Comparison of ENCODE assay signal across 24 mouse cellular contexts in genomic region chr3:66240476-66240875, GRCm38 (mm10). TPM values are rescaled to one million over a fixed set of nuclear protein-coding genes. Genes with fewer than 3 reads are reported as not detected.
DNase-seq lines count a peak whose midpoint lies in the region; ATAC-seq and TF ChIP-seq lines count a peak whose summit lies in the region.
"Had no signal": no experiment of that assay in that cellular context is flagged by ENCODE, and none has a peak within 500 bp of the region (broad histone marks: within the 10 kb centered on the region; RNA-seq: fewer than 3 reads in every experiment).

No protein-coding gene starts in this region.

- H3K9ac ChIP-seq in heart, embryonic 13.5 days = no peak overlapping the region
- H3K9ac ChIP-seq: embryonic facial prominence, embryonic 13.5 days; heart, embryonic 15.5 days; midbrain, embryonic 12.5 days had no signal

- H3K4me2 ChIP-seq in heart, embryonic 13.5 days = no peak overlapping the region
- H3K4me2 ChIP-seq: embryonic facial prominence, embryonic 13.5 days; heart, embryonic 15.5 days; midbrain, embryonic 12.5 days had no signal

- H3K36me3 ChIP-seq in heart, embryonic 13.5 days = no peaks in the 10 kb centered on the region
- H3K36me3 ChIP-seq: embryonic facial prominence, embryonic 13.5 days; heart, embryonic 15.5 days; midbrain, embryonic 12.5 days had no signal

- TF ChIP-seq CTCF in Patski (IDR thresholded peaks at IDR 0.05) = no peak

- no peak for ATAC-seq in heart, embryonic 13.5 days (ENCODE audit: extremely low read depth, insufficient number of reproducible peaks, low FRiP score, low TSS enrichment)
- peak; percentile 96 for ATAC-seq in Patski

- intact Hi-C loops in heart, postnatal 14 days (cut with DNase I) = no loop called here

- no peaks in the 10 kb centered on the region for H3K9me3 ChIP-seq in heart, embryonic 13.5 days
- H3K9me3 ChIP-seq: embryonic facial prominence, embryonic 13.5 days; heart, embryonic 15.5 days; midbrain, embryonic 12.5 days had no signal

- 0 out of 2 replicates have a peak overlapping the region, but pooled peaks have one; percentile 20 for H3K27ac ChIP-seq in heart, embryonic 13.5 days (replicated peaks)
- H3K27ac ChIP-seq: embryonic facial prominence, embryonic 13.5 days; heart, embryonic 15.5 days; midbrain, embryonic 12.5 days had no signal

- in situ Hi-C loops in Patski (cut with MboI; ENCODE audit: low pct_unique_long_range_greater_than_20kb) = no loop called here

- H3K27me3 ChIP-seq in heart, embryonic 13.5 days (replicated peaks) = no peaks in the 10 kb centered on the region
- H3K27me3 ChIP-seq in Patski = no peaks in the 10 kb centered on the region
- H3K27me3 ChIP-seq: embryonic facial prominence, embryonic 13.5 days; heart, embryonic 15.5 days; midbrain, embryonic 12.5 days had no signal

- peak; percentile 52 for DNase-seq in adrenal gland, adult 2 months
- DNase-seq in adrenal gland, adult 8-10 months = no peak
- no peak for DNase-seq in heart, postnatal 14 days
- peak; percentile 51 for DNase-seq in 3134 (ENCODE audit: extremely low read depth, insufficient read length, low spot score)
- DNase-seq in Patski (ENCODE audit: low read depth, low spot score) = peak; percentile 62
- DNase-seq in layer of hippocampus, adult 18-20 months (ENCODE audit: low spot score in 2 of 2) = no peak
- no peak for DNase-seq in embryo, embryonic 9.5 days (ENCODE audit: extremely low spot score)
- DNase-seq: adrenal gland, postnatal 10 days; B cell, adult 2 months; cerebellum, adult 8-10 months; gastrocnemius, postnatal 14 days; kidney, adult 8-10 months; kidney, postnatal 25 days; lung, adult 2 months; retina, postnatal 1 day; right cerebral cortex, postnatal 4 days; thymus, postnatal 36 days had no signal

- CTCF ChIA-PET in Patski (lab: Charles Lee) = interaction anchor here (0.6 to 1.4 kb wide), 6 partner anchors 15 to 1073 kb away, joined by 3 to 10 read pairs (median 4); no protein-coding TSS in a partner anchor

- H3K4me1 ChIP-seq in heart, embryonic 13.5 days = no peaks in the 10 kb centered on the region
- H3K4me1 ChIP-seq: embryonic facial prominence, embryonic 13.5 days; heart, embryonic 15.5 days; midbrain, embryonic 12.5 days had no signal

- POLR2A ChIA-PET in Patski (lab: Charles Lee) = no interaction called here

- no peak overlapping the region for H3K4me3 ChIP-seq in heart, embryonic 13.5 days
- H3K4me3 ChIP-seq: embryonic facial prominence, embryonic 13.5 days; heart, embryonic 15.5 days; midbrain, embryonic 12.5 days had no signal

RNA-seq across cellular contexts. Expression of gene Ptx3, which starts 20.8 kb away (rescaled TPM):
- under 1 TPM; 0.14 to 0.20 TPM for total RNA-seq in adrenal gland, adult 2 months (2021)
- polyA plus RNA-seq in adrenal gland, adult 2 months (2012; rRNA removed) = 0.12 TPM in 1 of 2 replicates, not detected in the other
- under 1 TPM in 2 of 4 experiments, not detected in 2; 0.18 to 0.59 TPM for total RNA-seq in adrenal gland, adult 8-10 months (2022)
- 5.7 and 6.0 TPM in 2 replicates for polyA plus RNA-seq in heart, embryonic 13.5 days (2015; fragmentation: Nextera tagmentation; extraction: Ambion mirVana)
- total RNA-seq in heart, postnatal 14 days (2021) = 1 to 10 TPM; 1.9 to 2.2 TPM
- polyA plus RNA-seq in Patski (2021) = 0.58 TPM
- 1 to 10 TPM in 1 of 2 experiments, under 1 TPM in 1; 0.69 to 1.4 TPM for total RNA-seq in layer of hippocampus, adult 18-20 months (2021)
- total RNA-seq: common myeloid progenitor, adult 5-6 weeks; liver, adult 2 months; neutrophil, adult 5-6 weeks had no signal
- polyA plus RNA-seq: liver, adult 2 months had no signal

RNA-seq across cellular contexts. Expression of gene Veph1, which starts 56.2 kb away (rescaled TPM):
- under 1 TPM in 1 of 2 experiments, not detected in 1; 0.09 TPM for total RNA-seq in adrenal gland, adult 2 months (2021)
- not detected in 2 replicates for polyA plus RNA-seq in adrenal gland, adult 2 months (2012; rRNA removed)
- not detected for total RNA-seq in adrenal gland, adult 8-10 months (2022)
- 0.47 and 1.0 TPM in 2 replicates for polyA plus RNA-seq in heart, embryonic 13.5 days (2015; fragmentation: Nextera tagmentation; extraction: Ambion mirVana)
- total RNA-seq in heart, postnatal 14 days (2021) = under 1 TPM; 0.12 TPM
- 45.3 TPM for polyA plus RNA-seq in Patski (2021)
- total RNA-seq in layer of hippocampus, adult 18-20 months (2021) = under 1 TPM in 1 of 2 experiments, not detected in 1; 0.08 TPM
- total RNA-seq: common myeloid progenitor, adult 5-6 weeks; neutrophil, adult 5-6 weeks had no signal

Comparison
In these comparisons a context has a peak if more than half of its experiments do, and no peak if none do; other contexts are left out.
1. DNase-seq: peak in adrenal gland, adult 2 months (single experiment), 3134 (single experiment) and Patski (single experiment); none in adrenal gland, adult 8-10 months (single experiment), heart, postnatal 14 days (0 of 2), layer of hippocampus, adult 18-20 months (0 of 2) and embryo, embryonic 9.5 days (single experiment).